Mouse (Mus musculus) ES-E14 (cell line): ENCODE data around the gene Slc38a1. TPM values are rescaled to one million over a fixed set of nuclear protein-coding genes. Genes with fewer than 3 reads are reported as not detected.

Experiments
- DNase-seq: peaks from one replicate; pipeline ENCODE4 v3.0.0-alpha.2; 2013; ENCODE audit warnings: low read depth, low spot score
- H3K27ac ChIP-seq: 2 replicates; pipeline ENCODE4 v1.5.1; 2012; ENCODE audit warnings: low read depth, mild to moderate bottlenecking, low read length, moderate library complexity, mixed read lengths; ENCODE audit not compliant: poor library complexity, insufficient read depth, severe bottlenecking
- H3K36me3 ChIP-seq: 2 replicates; pipeline ENCODE4 v1.6.1; 2012; ENCODE audit warnings: mild to moderate bottlenecking, low read length, moderate library complexity, mixed read lengths; ENCODE audit not compliant: control insufficient read depth, poor library complexity, insufficient read depth, severe bottlenecking
- H3K4me1 ChIP-seq, 2 experiments: fragments of 150-350 bp in 1 of 2; sonication (generic) in 1 of 2; 2 replicates each; pipeline ENCODE4 v1.6.1; 2012; ENCODE audit warnings: low read length in 2 of 2, mild to moderate bottlenecking in 1 of 2, mixed read lengths in 1 of 2; ENCODE audit not compliant: control insufficient read depth in 2 of 2, insufficient read depth in 2 of 2, poor library complexity in 1 of 2
- H3K4me3 ChIP-seq, 2 experiments: fragments of 150-350 bp in 1 of 2; sonication (generic) in 1 of 2; 2 replicates each; pipeline ENCODE4 v1.5.1; 2012; ENCODE audit warnings: low read length in 2 of 2, low read depth in 1 of 2, mild to moderate bottlenecking in 1 of 2, mixed read lengths in 1 of 2; ENCODE audit not compliant: insufficient read depth in 1 of 2, poor library complexity in 1 of 2, severe bottlenecking in 1 of 2
- H3K9ac ChIP-seq: 2 replicates; pipeline ENCODE4 v1.6.1; 2012; ENCODE audit warnings: low read depth, mild to moderate bottlenecking, low read length, mixed read lengths; ENCODE audit not compliant: poor library complexity, insufficient read depth, severe bottlenecking
- H3K9me3 ChIP-seq: fragments of 150-350 bp; sonication (generic); 2 replicates; pipeline ENCODE4 v1.6.1; 2012; ENCODE audit warnings: low read depth, mild to moderate bottlenecking, low read length; ENCODE audit not compliant: control insufficient read depth, insufficient read depth
- CHD2 ChIP-seq: IDR thresholded peaks from 2 replicates; pipeline ENCODE4 v1.6.1; 2014; ENCODE audit warnings: mild to moderate bottlenecking, low read depth, low read length, inconsistent platforms
- HCFC1 ChIP-seq: IDR thresholded peaks from 2 replicates; pipeline ENCODE4 v1.6.1; 2012; ENCODE audit warnings: low read length, inconsistent platforms, borderline replicate concordance; ENCODE audit not compliant: insufficient read depth
- MAFK ChIP-seq: IDR thresholded peaks from 2 replicates; pipeline ENCODE4 v1.6.1; 2014; ENCODE audit warnings: mild to moderate bottlenecking, low read depth, low read length, inconsistent platforms; ENCODE audit not compliant: insufficient read depth
- ZC3H11A ChIP-seq: IDR thresholded peaks from 2 replicates; pipeline ENCODE4 v1.6.1; 2012; ENCODE audit warnings: low read depth, mild to moderate bottlenecking, inconsistent platforms, low read length, borderline replicate concordance
- ZNF384 ChIP-seq: IDR thresholded peaks from 2 replicates; pipeline ENCODE4 v1.6.1; 2012; ENCODE audit warnings: low read depth, low read length, inconsistent platforms
- in situ Hi-C, 2 experiments: fragments of 600-800 bp; cut with MboI; formaldehyde crosslinking; loops; one replicate each; pipeline ENCODE4 v1.15.1; 2025; ENCODE audit warnings: low sequenced_read_pairs in 2 of 2, inconsistent platforms in 1 of 2; ENCODE audit not compliant: unreplicated experiment in 2 of 2
- total RNA-seq: library from RNA; depleted of rRNA; stranded (reverse); fragments of 300-350 nt; gene quantifications from 2 replicates; pipeline ENCODE4 v1.2.3, GENCODE M21; 2012

The Slc38a1 gene
- total RNA-seq, 1 experiment, result 95.6 TPM

DNA sequence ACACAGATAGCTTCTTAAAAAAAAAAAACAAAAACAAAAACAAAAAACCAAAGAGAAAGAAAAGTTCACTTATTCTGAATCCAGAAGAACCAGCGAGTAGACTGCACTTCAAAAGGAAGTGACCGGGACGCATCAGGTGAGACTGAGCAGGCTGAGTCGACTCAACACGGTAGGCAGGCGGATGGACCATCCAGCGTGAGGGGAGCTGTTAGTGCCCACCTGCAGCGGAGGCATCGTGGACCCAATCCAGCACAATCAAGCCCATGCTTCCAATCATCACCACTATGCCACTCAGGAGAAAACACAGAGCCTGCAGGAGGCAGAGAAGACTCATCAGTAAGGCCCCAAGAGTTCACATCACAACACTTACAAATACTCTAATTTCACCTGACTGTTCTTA, 47.2 kb upstream of the Slc38a1 start:
- peaks cover 65% of the 10 kb centered on the region for H3K36me3 ChIP-seq
- no peaks in the 10 kb centered on the region for H3K9me3 ChIP-seq
- H3K4me3 ChIP-seq, result no peak overlapping the region
- peaks cover 2 to 4% of the 10 kb centered on the region in 2 experiments; a peak in 3 of 4 replicates for H3K4me1 ChIP-seq
- no peak overlapping the region for H3K27ac ChIP-seq
- no peak overlapping the region for H3K9ac ChIP-seq
- DNase-seq, result no peak
- no peak for TF ChIP-seq CHD2
- no peak for TF ChIP-seq ZC3H11A
- TF ChIP-seq MAFK, result no peak
- in situ Hi-C loops, result no loop called here

GRCm38 (mm10) chr15:96688784-96689318, 46.1 kb upstream of the Slc38a1 start:
- no peak for DNase-seq
- H3K9me3 ChIP-seq, result no peaks in the 10 kb centered on the region
- no peak overlapping the region for H3K9ac ChIP-seq
- no peak overlapping the region for H3K27ac ChIP-seq
- in situ Hi-C loops, result no loop called here
- H3K4me3 ChIP-seq, result no peak overlapping the region
- peaks cover 54% of the 10 kb centered on the region for H3K36me3 ChIP-seq
- H3K4me1 ChIP-seq, result peaks cover 4 to 5% of the 10 kb centered on the region in 2 experiments; a peak in 2 of 4 replicates
- TF ChIP-seq HCFC1 (no peak), ZNF384 (no peak), CHD2 (no peak), MAFK (no peak), ZC3H11A (no peak)

- in situ Hi-C loops, result no loop called here
- no peak overlapping the region for H3K4me3 ChIP-seq
- H3K4me1 ChIP-seq, result peaks cover 4 to 5% of the 10 kb centered on the region in 2 experiments; a peak in 2 of 4 replicates
- peaks cover 46% of the 10 kb centered on the region for H3K36me3 ChIP-seq
- TF ChIP-seq MAFK (no peak), HCFC1 (no peak), ZNF384 (no peak), CHD2 (no peak), ZC3H11A (no peak)
- no peak for DNase-seq
- H3K9ac ChIP-seq, result no peak overlapping the region
- no peaks in the 10 kb centered on the region for H3K9me3 ChIP-seq
- H3K27ac ChIP-seq, result no peak overlapping the region
Observed at GRCm38 (mm10) chr15:96688036-96688435, 45.3 kb upstream of the Slc38a1 start.

DNA sequence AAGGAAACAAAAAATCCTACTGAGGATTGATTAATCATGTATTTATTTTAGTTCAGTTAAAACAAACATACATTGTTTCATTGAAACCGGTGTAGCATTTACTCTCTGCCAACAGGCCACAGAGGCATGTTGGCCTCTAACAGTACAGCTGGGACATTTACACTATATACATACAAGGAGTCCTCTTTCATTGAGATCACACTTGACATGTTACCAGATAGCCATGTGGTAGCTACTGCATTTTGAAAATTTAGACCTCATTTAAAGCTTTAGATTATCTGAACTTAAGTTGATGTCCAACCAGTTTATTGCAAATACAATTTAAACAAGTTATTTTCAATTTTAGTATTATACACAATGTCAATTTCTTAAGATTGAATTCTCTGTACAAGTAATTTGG, 44.7 kb upstream of the Slc38a1 start:
- no peak for DNase-seq
- TF ChIP-seq HCFC1, result no peak
- no peak for TF ChIP-seq ZC3H11A
- no peak for TF ChIP-seq ZNF384
- 0 out of 2 replicates have a peak, but pooled peaks have one; percentile 8 for TF ChIP-seq CHD2
- no peak for TF ChIP-seq MAFK
- Histone ChIP-seq H3K9ac (no peak overlapping the region), H3K36me3 (peaks cover 40% of the 10 kb centered on the region), H3K27ac (no peak overlapping the region), H3K4me3 (no peak overlapping the region), H3K4me1 (peaks cover 4 to 5% of the 10 kb centered on the region in 2 experiments; a peak in 2 of 4 replicates), H3K9me3 (no peaks in the 10 kb centered on the region)
- in situ Hi-C loops, result no loop called here
